Mouse (Mus musculus) C2C12 (cell line): Measurements from ENCODE around the gene Stip1.

Source experiments
- CTCF ChIP-seq: IDR thresholded peaks from one replicate; pipeline ENCODE4 v1.5.1; 2011; ENCODE audit not compliant: control insufficient read depth, insufficient read depth, insufficient read length
- USF1 ChIP-seq: IDR thresholded peaks from one replicate; pipeline ENCODE4 v1.6.1; 2011; ENCODE audit warnings: low read depth, mild to moderate bottlenecking, control low read depth, moderate library complexity

DNA sequence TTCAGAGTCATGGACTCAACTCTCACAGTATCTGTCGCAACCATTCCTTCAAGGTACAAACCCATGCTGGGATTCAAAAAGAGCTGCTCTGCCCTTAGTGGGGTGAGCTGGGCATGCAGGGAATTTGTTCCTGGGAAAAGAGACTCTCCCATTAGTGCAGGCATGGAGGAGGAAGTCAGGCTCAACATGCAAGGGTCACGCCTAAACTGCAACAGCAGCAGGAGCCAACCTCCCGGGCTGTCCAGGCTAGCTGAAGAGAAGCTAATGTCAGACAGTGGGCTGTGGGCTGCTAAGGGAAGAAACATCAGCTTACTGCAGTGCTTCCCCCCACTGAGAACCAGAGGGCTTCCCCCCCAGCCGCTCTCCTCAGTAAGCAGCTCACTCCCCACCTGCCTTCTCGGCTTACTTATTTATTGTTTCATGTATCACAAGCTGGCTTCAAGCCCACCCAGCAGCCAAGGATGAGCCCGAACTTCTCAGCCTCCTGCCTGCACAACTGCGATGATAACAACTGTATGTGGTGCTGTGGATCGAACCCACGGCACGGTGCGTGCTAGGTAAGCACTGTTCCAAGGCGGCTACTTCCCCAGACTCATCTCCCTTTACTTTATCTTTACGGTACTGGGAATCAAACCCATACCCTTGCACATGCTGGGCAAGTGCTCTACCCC is 67.4 kb downstream of the Stip1 start:
- TF ChIP-seq USF1 (no peak), CTCF (no peak)
